Mouse (Mus musculus): ENCODE data around the gene Unc119. TPM values are rescaled to one million over a fixed set of nuclear protein-coding genes. Genes with fewer than 3 reads are reported as not detected.

Unc119 gene
- 29.5 and 29.9 TPM in 2 replicates for polyA plus RNA-seq (2015; fragmentation: Nextera tagmentation; extraction: Ambion mirVana)

DNA sequence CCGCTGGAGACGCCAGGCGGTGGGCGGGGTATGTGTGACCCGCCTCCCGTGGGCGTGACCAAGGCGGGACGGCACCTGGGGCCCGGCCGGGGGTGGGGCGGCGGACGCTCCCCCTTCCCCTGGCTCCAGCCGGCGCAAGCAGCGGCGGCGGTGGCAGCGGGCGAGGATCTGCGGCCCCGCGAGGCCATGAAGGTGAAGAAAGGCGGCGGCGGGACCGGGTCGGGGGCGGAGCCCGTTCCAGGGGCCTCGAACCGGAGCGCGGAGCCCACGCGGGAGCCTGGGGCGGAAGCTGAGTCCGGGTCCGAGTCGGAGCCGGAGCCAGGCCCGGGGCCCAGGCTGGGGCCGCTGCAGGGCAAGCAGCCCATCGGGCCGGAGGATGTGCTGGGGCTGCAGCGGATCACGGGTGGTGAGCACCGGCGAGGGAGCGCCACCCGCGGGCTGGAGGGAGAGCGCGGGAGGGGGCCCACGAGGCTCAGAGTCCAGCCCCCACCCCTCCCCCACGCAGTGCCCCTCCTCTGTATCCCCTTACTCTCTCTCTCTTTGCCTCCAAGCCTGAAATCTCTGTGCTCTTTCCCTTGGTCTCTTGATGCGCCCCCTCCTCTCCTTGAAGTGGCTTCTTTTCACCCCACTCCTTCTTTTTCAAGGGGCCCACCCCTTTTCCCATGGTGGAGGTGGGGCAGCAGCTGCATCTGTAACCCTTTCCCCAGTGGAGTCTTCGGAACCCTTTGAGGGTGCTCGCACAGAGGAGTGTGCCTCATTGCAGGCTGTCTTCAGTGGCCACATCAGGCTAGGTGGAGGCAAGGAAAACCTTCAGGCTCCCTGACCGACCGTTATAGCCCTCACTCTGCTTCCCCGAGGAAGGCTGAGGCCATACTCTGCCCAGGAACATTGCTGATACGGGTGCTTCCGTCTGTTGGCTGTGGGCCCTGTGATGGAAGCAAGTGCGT, at the start of gene Unc119:
Gene Unc119, plus strand, starts transcription at position 102 of the 947 bp plus-strand sequence.
- ATAC-seq = peak; percentile 85
- WGBS = 1% methylated on average over 62 of the region's 66 CpGs
- H3K27me3 ChIP-seq (replicated peaks; ENCODE audit: control insufficient read depth, insufficient read depth, low read length) = no peaks in the 10 kb centered on the region

DNA sequence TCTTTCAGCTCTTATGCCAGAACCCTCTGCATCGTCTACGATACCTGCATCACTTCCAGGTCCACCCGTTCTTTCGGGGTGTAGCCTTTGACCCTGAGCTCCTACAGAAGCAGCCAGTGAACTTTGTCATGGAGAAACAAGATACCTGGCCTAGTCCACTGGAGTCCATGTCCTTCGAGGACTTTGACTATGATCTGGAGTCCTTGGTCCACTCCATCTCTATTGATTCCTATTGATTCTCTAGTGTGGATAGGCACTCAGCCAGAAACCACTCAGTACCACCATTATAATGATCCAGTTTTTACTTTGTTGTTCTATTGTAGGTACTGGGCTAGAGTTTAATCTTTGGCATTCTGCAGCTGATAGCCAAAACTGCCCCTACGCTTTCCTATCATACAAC, 48.7 kb upstream of the Unc119 start:
- H3K4me3 ChIP-seq (ENCODE audit: low read length) = no peak overlapping the region
- WGBS = 91% methylated on average over 6 of the region's 6 CpGs
- no peaks in the 10 kb centered on the region for H3K4me1 ChIP-seq (ENCODE audit: control insufficient read depth, insufficient read depth, low read length)
- no peaks in the 10 kb centered on the region for H3K36me3 ChIP-seq (ENCODE audit: control insufficient read depth, insufficient read depth, low read length)
- H3K27ac ChIP-seq (ENCODE audit: low read length) = no peak overlapping the region
- no peaks in the 10 kb centered on the region for H3K27me3 ChIP-seq (replicated peaks; ENCODE audit: control insufficient read depth, insufficient read depth, low read length)
- no peak overlapping the region for H3K9ac ChIP-seq (ENCODE audit: low read depth, low read length)
- no peaks in the 10 kb centered on the region for H3K9me3 ChIP-seq (ENCODE audit: control insufficient read depth, low read length)
- no peak for ATAC-seq
- no peak overlapping the region for H3K4me2 ChIP-seq (ENCODE audit: low read depth, low read length)

More for the DNA sequence above, at the start of gene Unc119:
- peak within 1 kb of the TSS; percentile 84 for H3K4me3 ChIP-seq (ENCODE audit: low read length)
- peaks cover 36% of the 10 kb centered on the region for H3K4me1 ChIP-seq (ENCODE audit: control insufficient read depth, insufficient read depth, low read length)
- H3K9me3 ChIP-seq (ENCODE audit: control insufficient read depth, low read length) = no peaks in the 10 kb centered on the region
- H3K27ac ChIP-seq (ENCODE audit: low read length) = peak within 1 kb of the TSS; percentile 77
- H3K4me2 ChIP-seq (ENCODE audit: low read depth, low read length) = peak within 1 kb of the TSS; percentile 95
- 0 out of 2 replicates have a peak, but pooled peaks cover 4% of the 10 kb centered on the region for H3K36me3 ChIP-seq (ENCODE audit: control insufficient read depth, insufficient read depth, low read length)
- H3K9ac ChIP-seq (ENCODE audit: low read depth, low read length) = peak within 1 kb of the TSS; percentile 92

DNA sequence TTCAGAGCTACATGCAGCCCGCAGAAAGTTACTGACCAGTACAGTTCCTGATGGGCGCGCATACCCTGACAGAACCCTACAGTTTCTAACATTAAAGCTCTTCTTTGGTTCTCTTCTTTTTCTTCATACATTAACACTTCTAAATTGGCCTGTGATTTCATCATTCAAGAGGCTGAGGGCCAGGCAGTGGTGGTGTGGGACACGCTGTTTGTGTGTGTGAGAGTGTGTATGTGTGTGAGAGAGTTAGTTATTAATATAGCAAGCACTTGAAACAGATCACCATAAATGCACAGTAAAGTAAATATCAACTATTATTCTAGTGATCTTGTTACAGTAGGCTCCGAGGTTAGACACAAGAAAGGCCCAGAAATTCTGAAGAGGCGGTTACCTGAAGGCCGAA, 42.4 kb upstream of the Unc119 start:
- peak overlapping the region; percentile 65 for H3K9ac ChIP-seq (ENCODE audit: low read depth, low read length)
- H3K4me1 ChIP-seq (ENCODE audit: control insufficient read depth, insufficient read depth, low read length) = no peaks in the 10 kb centered on the region
- H3K4me3 ChIP-seq (ENCODE audit: low read length) = peak overlapping the region; percentile 83
- H3K36me3 ChIP-seq (ENCODE audit: control insufficient read depth, insufficient read depth, low read length) = peaks cover 2% of the 10 kb centered on the region; the same call in 1 of the 2 replicates
- peak; percentile 17; the same call in 1 of the 2 replicates for ATAC-seq
- H3K27ac ChIP-seq (ENCODE audit: low read length) = peak overlapping the region; percentile 57
- H3K4me2 ChIP-seq (ENCODE audit: low read depth, low read length) = peak overlapping the region; percentile 74
- 67% methylated on average over 7 of the region's 7 CpGs for WGBS
- H3K27me3 ChIP-seq (replicated peaks; ENCODE audit: control insufficient read depth, insufficient read depth, low read length) = no peaks in the 10 kb centered on the region
- no peaks in the 10 kb centered on the region for H3K9me3 ChIP-seq (ENCODE audit: control insufficient read depth, low read length)

DNA sequence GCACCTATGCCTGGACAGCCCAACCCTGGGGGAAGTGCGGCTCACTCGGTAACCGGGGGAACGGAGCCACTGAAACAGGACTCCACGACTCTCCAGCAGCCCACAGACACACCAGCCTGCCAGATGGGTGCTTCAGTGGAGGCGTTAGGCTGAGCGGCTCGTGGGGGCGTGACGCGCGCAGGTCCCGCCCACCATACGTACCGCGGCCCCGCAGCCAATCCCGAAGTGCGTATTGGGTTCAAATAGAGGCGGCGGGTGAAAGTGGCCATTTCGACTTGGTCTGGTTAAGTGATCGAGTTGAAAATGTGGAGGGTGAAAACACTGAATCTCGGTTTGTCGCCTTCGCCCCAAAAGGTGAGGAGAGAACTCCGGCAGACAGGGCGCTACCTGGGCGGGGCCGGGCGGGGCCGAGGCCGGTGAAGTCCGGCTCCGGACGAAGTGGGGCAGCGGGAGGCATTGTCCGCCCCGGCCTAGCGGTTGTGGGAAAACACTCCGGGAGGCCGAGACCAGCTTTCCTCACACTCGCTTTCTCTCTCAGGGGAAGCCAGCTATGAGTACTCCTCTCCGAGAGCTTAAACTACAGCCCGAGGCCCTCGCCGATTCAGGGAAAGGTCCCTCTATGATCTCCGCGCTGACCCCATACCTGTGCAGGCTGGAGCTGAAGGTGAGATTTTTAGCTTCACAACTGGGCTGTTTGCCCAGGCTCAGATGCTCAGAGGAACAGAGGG, 41.8 kb upstream of the Unc119 start, which contains the start of gene Spag5:
Gene Spag5, plus strand, starts transcription at position 173 of the 728 bp plus-strand sequence.
- Histone ChIP-seq H3K27me3 (replicated peaks; ENCODE audit: control insufficient read depth, insufficient read depth, low read length) (no peaks in the 10 kb centered on the region), H3K4me3 (ENCODE audit: low read length) (peak within 1 kb of the TSS; percentile 83), H3K27ac (ENCODE audit: low read length) (peak within 1 kb of the TSS; percentile 60), H3K36me3 (ENCODE audit: control insufficient read depth, insufficient read depth, low read length) (peaks cover 2% of the 10 kb centered on the region; the same call in 1 of the 2 replicates), H3K4me1 (ENCODE audit: control insufficient read depth, insufficient read depth, low read length) (no peaks in the 10 kb centered on the region), H3K4me2 (ENCODE audit: low read depth, low read length) (peak within 1 kb of the TSS; percentile 74), H3K9ac (ENCODE audit: low read depth, low read length) (peak within 1 kb of the TSS; percentile 78), H3K9me3 (ENCODE audit: control insufficient read depth, low read length) (no peaks in the 10 kb centered on the region)
- ATAC-seq = peak; percentile 100
- under 1% methylated on average over 49 of the region's 49 CpGs for WGBS

DNA sequence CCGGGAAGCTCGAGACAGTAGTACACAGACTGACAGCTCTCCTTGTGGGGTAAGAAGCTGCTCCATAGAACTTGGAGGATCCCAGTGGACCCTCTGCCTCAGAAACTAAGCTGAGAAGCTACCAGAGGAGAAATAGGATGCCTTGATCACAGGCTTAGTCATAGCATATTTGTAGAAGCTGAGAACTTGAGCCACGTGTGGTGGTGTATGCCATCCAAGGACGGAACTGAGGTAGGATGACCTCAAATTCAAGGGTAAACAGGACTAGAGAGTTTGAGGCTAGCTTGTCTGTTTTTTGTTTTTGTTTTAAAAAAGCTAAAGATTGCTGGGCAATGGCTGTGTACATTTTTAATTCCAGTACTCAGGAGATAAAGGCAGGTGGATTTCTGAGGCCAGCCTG, 38.0 kb upstream of the Unc119 start:
- Histone ChIP-seq H3K4me1 (ENCODE audit: control insufficient read depth, insufficient read depth, low read length) (no peaks in the 10 kb centered on the region), H3K36me3 (ENCODE audit: control insufficient read depth, insufficient read depth, low read length) (peaks cover 4% of the 10 kb centered on the region; the same call in 1 of the 2 replicates), H3K4me3 (ENCODE audit: low read length) (no peak overlapping the region), H3K9me3 (ENCODE audit: control insufficient read depth, low read length) (no peaks in the 10 kb centered on the region), H3K9ac (ENCODE audit: low read depth, low read length) (no peak overlapping the region), H3K27me3 (replicated peaks; ENCODE audit: control insufficient read depth, insufficient read depth, low read length) (no peaks in the 10 kb centered on the region), H3K27ac (ENCODE audit: low read length) (no peak overlapping the region), H3K4me2 (ENCODE audit: low read depth, low read length) (no peak overlapping the region)
- 88% methylated on average over 4 of the region's 4 CpGs for WGBS
- ATAC-seq = no peak

DNA sequence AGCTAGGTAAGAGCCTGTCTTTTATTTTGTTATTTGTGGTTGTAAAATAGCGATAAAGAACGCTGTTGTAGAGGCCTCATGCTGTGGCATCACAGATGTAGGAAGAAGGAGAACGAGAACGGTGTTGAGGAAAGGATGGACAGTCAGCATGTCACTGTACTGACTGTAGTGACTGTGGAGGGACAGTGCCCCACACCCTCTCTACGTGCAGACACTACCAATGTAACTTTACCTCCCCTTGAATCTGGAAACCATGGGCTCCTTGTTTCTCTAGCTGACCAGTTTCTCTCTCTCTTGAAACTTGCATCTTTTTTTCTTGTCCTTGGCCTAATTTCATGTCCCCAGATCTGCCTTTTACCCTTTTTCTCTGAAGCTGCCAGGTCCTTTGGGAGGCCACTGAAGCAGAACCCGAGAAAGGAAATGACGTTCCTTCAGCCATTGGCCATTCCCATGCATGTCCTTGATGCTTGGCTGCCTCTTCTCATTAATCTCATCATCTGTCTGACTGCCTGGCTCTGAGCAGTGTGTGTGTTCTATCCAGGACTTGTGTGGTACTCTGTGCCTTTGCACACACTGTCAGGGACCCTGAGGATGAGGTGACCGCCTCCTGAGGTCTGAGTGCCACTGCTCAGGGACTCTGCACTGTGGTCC, 32.3 kb upstream of the Unc119 start:
- WGBS = 91% methylated on average over 8 of the region's 8 CpGs
- no peak for ATAC-seq
- Histone ChIP-seq H3K27ac (ENCODE audit: low read length) (no peak overlapping the region), H3K4me2 (ENCODE audit: low read depth, low read length) (no peak overlapping the region), H3K9me3 (ENCODE audit: control insufficient read depth, low read length) (no peaks in the 10 kb centered on the region), H3K9ac (ENCODE audit: low read depth, low read length) (no peak overlapping the region), H3K4me1 (ENCODE audit: control insufficient read depth, insufficient read depth, low read length) (no peaks in the 10 kb centered on the region), H3K27me3 (replicated peaks; ENCODE audit: control insufficient read depth, insufficient read depth, low read length) (no peaks in the 10 kb centered on the region), H3K36me3 (ENCODE audit: control insufficient read depth, insufficient read depth, low read length) (peaks cover 10% of the 10 kb centered on the region; the same call in 1 of the 2 replicates), H3K4me3 (ENCODE audit: low read length) (no peak overlapping the region)

DNA sequence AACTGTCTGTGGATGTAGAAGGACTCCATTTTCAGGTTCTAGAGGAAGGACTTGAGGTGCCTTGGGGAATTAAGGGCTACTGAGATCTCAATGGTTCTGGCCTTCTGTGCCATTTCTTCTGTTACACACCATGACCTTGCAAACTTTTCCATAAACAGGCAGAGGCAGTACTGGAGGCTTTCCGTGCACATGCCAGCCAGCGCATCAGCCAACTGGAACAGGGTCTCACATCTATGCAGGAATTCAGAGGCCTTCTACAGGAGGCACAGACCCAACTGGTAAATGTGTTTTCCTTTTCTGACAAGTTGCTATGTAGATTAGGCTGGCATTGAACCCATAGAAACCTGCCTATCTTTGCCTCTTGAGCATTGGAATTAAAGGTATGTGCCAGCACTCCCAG, 29.6 kb upstream of the Unc119 start:
- H3K36me3 ChIP-seq (ENCODE audit: control insufficient read depth, insufficient read depth, low read length) = 0 out of 2 replicates have a peak, but pooled peaks cover 16% of the 10 kb centered on the region
- no peak overlapping the region for H3K27ac ChIP-seq (ENCODE audit: low read length)
- H3K9me3 ChIP-seq (ENCODE audit: control insufficient read depth, low read length) = no peaks in the 10 kb centered on the region
- no peak for ATAC-seq
- H3K4me1 ChIP-seq (ENCODE audit: control insufficient read depth, insufficient read depth, low read length) = no peaks in the 10 kb centered on the region
- no peak overlapping the region for H3K4me2 ChIP-seq (ENCODE audit: low read depth, low read length)
- no peaks in the 10 kb centered on the region for H3K27me3 ChIP-seq (replicated peaks; ENCODE audit: control insufficient read depth, insufficient read depth, low read length)
- H3K4me3 ChIP-seq (ENCODE audit: low read length) = no peak overlapping the region
- WGBS = 99% methylated on average over 2 of the region's 2 CpGs
- no peak overlapping the region for H3K9ac ChIP-seq (ENCODE audit: low read depth, low read length)

DNA sequence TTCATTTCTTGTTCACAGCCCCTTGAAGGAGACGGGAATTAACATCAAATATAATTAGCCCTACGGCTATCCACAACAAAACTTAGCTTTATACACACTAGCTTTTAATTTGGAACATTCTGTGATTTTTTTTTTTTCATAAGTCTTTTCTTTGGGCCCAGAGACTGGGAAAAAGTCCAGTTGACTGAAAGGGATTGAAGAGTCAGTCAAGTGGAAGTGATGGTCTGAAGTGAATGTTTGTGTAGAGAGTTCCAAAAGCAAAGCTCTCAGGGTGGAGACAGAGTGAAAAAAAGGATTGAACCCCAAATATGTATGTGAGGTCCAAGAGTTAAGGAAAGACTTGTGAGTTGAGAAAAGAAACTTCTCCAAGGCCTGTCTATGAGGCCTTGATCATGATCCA, 24.9 kb upstream of the Unc119 start:
- ATAC-seq = no peak
- Histone ChIP-seq H3K36me3 (ENCODE audit: control insufficient read depth, insufficient read depth, low read length) (peaks cover 18% of the 10 kb centered on the region; the same call in 1 of the 2 replicates), H3K4me1 (ENCODE audit: control insufficient read depth, insufficient read depth, low read length) (peaks cover 5% of the 10 kb centered on the region; the same call in 1 of the 2 replicates), H3K27me3 (replicated peaks; ENCODE audit: control insufficient read depth, insufficient read depth, low read length) (no peaks in the 10 kb centered on the region), H3K4me2 (ENCODE audit: low read depth, low read length) (no peak overlapping the region), H3K4me3 (ENCODE audit: low read length) (no peak overlapping the region), H3K9me3 (ENCODE audit: control insufficient read depth, low read length) (no peaks in the 10 kb centered on the region), H3K9ac (ENCODE audit: low read depth, low read length) (no peak overlapping the region), H3K27ac (ENCODE audit: low read length) (no peak overlapping the region)
- WGBS = 89% methylated on average over 2 of the region's 2 CpGs

All from intestine, embryonic 16.5 days (tissue).